Mouse (Mus musculus): ENCODE results near the gene Mrpl24. TPM values are rescaled to one million over a fixed set of nuclear protein-coding genes. Genes with fewer than 3 reads are reported as not detected.

The Mrpl24 gene
- polyA plus RNA-seq, 1 experiment from 2014 or later, result 66.6 TPM

DNA sequence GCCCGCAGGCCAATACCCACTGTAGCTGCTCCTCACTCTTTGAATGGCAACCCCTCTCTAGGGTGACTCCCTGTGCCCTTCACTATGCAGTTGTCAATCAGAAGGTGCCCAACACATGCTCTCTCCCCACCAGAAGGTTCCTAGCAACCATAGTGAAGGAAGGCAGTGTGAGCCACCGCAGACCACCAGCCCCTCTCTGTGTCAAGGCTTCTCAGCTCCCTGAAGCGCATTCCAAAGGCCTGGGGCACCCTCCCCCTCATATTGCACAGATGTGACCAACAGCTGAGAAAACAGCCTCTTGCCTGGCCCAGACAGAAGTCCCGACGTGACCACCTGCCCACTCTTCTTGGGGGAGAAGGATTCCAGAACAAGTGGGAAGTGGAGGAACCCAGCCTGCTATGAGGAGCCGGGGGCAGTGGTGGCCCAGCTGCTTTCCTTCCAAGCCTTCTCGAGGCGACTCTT lies 52.9 kb downstream of the Mrpl24 start:
- H3K4me3 ChIP-seq (ENCODE audit: low read depth, low read length), result peak overlapping the region; percentile 54
- H3K4me2 ChIP-seq (ENCODE audit: low read depth, low read length), result peak overlapping the region; percentile 95
- 0 out of 2 replicates have a peak, but pooled peaks have one; percentile 20 for ATAC-seq (ENCODE audit: low read depth)
- peak overlapping the region; percentile 65; the same call in 1 of the 2 replicates for H3K27ac ChIP-seq (replicated peaks; ENCODE audit: low read depth, low read length)
- peaks cover 32% of the 10 kb centered on the region for H3K4me1 ChIP-seq (ENCODE audit: control insufficient read depth, insufficient read depth, low read length)
- H3K27me3 ChIP-seq (replicated peaks; ENCODE audit: control insufficient read depth, insufficient read depth, low read length), result peaks cover 8% of the 10 kb centered on the region
- H3K9me3 ChIP-seq (ENCODE audit: control insufficient read depth, low read length), result no peaks in the 10 kb centered on the region
- DNase-seq (ENCODE audit: low spot score), result peak; percentile 65
- 0 out of 2 replicates have a peak, but pooled peaks cover 10% of the 10 kb centered on the region for H3K36me3 ChIP-seq (ENCODE audit: control insufficient read depth, insufficient read depth, low read length)
- peak overlapping the region; percentile 69 for H3K9ac ChIP-seq (ENCODE audit: low read depth, low read length)
- 7% methylated on average over 8 of the region's 8 CpGs for WGBS

DNA sequence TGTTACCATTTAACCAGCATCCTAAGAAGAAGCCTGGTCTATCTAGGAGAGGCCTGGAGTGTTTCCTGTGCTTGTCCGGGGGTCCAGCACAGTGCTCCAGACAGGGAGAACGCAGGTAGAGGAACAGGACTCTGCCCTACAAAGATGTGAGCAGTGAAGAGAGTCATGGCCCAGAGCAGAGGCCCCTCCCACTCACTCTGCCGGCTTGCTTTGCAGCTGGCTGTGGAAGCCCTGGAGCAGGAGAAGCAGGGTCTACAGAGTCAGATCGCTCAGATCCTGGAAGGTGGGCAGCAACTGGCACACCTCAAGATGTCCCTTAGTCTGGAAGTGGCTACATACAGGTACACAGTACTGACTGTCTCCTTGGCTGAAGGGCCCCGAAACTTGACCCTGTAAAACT lies 53.5 kb downstream of the Mrpl24 start:
- Histone ChIP-seq H3K4me1 (ENCODE audit: control insufficient read depth, insufficient read depth, low read length) (peaks cover 32% of the 10 kb centered on the region), H3K9me3 (ENCODE audit: control insufficient read depth, low read length) (no peaks in the 10 kb centered on the region), H3K9ac (ENCODE audit: low read depth, low read length) (peak overlapping the region; percentile 69), H3K36me3 (ENCODE audit: control insufficient read depth, insufficient read depth, low read length) (0 out of 2 replicates have a peak, but pooled peaks cover 10% of the 10 kb centered on the region), H3K27me3 (replicated peaks; ENCODE audit: control insufficient read depth, insufficient read depth, low read length) (peaks cover 8% of the 10 kb centered on the region), H3K4me2 (ENCODE audit: low read depth, low read length) (peak overlapping the region; percentile 95), H3K4me3 (ENCODE audit: low read depth, low read length) (peak overlapping the region; percentile 54), H3K27ac (replicated peaks; ENCODE audit: low read depth, low read length) (no peak overlapping the region)
- 24% methylated on average over 5 of the region's 5 CpGs for WGBS
- ATAC-seq (ENCODE audit: low read depth), result peak; percentile 13; the same call in 1 of the 2 replicates
- DNase-seq (ENCODE audit: low spot score), result no peak

Other genes starting within 250 kb of the Mrpl24 start
- 0.60 and 1.5 TPM in 2 replicates for gene Lrrc71, start 170.9 kb upstream of the Mrpl24 start, polyA plus RNA-seq (2014; fragmentation: Nextera tagmentation; extraction: Ambion mirVana)
- 16.2 and 19.5 TPM in 2 replicates for gene Ntrk1, start 124.3 kb upstream of the Mrpl24 start, polyA plus RNA-seq (2014; fragmentation: Nextera tagmentation; extraction: Ambion mirVana)
- 1.2 and 1.6 TPM in 2 replicates for gene Insrr, start 122.6 kb upstream of the Mrpl24 start, polyA plus RNA-seq (2014; fragmentation: Nextera tagmentation; extraction: Ambion mirVana)
- gene Pear1, start 95.2 kb upstream of the Mrpl24 start, polyA plus RNA-seq (2014; fragmentation: Nextera tagmentation; extraction: Ambion mirVana), result 26.7 and 29.6 TPM in 2 replicates
- 0.08 TPM in 1 of 2 replicates, not detected in the other for gene Sh2d2a, start 72.8 kb upstream of the Mrpl24 start, polyA plus RNA-seq (2014; fragmentation: Nextera tagmentation; extraction: Ambion mirVana)
- 13.0 and 13.5 TPM in 2 replicates for gene Prcc, start 33.9 kb upstream of the Mrpl24 start, polyA plus RNA-seq (2014; fragmentation: Nextera tagmentation; extraction: Ambion mirVana)
- 205 and 217 TPM in 2 replicates for gene Hdgf, start 13.2 kb upstream of the Mrpl24 start, polyA plus RNA-seq (2014; fragmentation: Nextera tagmentation; extraction: Ambion mirVana)
- 20.9 and 22.9 TPM in 2 replicates for gene Isg20l2, start 10.8 kb downstream of the Mrpl24 start, polyA plus RNA-seq (2014; fragmentation: Nextera tagmentation; extraction: Ambion mirVana)
- gene Rrnad1, start 11.2 kb downstream of the Mrpl24 start, polyA plus RNA-seq (2014; fragmentation: Nextera tagmentation; extraction: Ambion mirVana), result 12.8 and 13.3 TPM in 2 replicates
- 145 and 175 TPM in 2 replicates for gene Crabp2, start 29.2 kb downstream of the Mrpl24 start, polyA plus RNA-seq (2014; fragmentation: Nextera tagmentation; extraction: Ambion mirVana)
- gene Nes, start 51.6 kb downstream of the Mrpl24 start, polyA plus RNA-seq (2014; fragmentation: Nextera tagmentation; extraction: Ambion mirVana), result 36.4 and 40.5 TPM in 2 replicates
- gene Bcan, start 80.7 kb downstream of the Mrpl24 start, polyA plus RNA-seq (2014; fragmentation: Nextera tagmentation; extraction: Ambion mirVana), result 0.63 and 1.1 TPM in 2 replicates
- not detected in 2 replicates for gene Hapln2, start 108.1 kb downstream of the Mrpl24 start, polyA plus RNA-seq (2014; fragmentation: Nextera tagmentation; extraction: Ambion mirVana)
- gene Gpatch4, start 123.6 kb downstream of the Mrpl24 start, polyA plus RNA-seq (2014; fragmentation: Nextera tagmentation; extraction: Ambion mirVana), result 28.0 and 29.8 TPM in 2 replicates
- 179 and 193 TPM in 2 replicates for gene Naxe, start 139.0 kb downstream of the Mrpl24 start, polyA plus RNA-seq (2014; fragmentation: Nextera tagmentation; extraction: Ambion mirVana)
- 0.17 and 0.31 TPM in 2 replicates for gene Ttc24, start 158.8 kb downstream of the Mrpl24 start, polyA plus RNA-seq (2014; fragmentation: Nextera tagmentation; extraction: Ambion mirVana)
- 16.2 and 21.0 TPM in 2 replicates for gene Iqgap3, start 162.5 kb downstream of the Mrpl24 start, polyA plus RNA-seq (2014; fragmentation: Nextera tagmentation; extraction: Ambion mirVana)
- gene Mef2d, start 222.9 kb downstream of the Mrpl24 start, polyA plus RNA-seq (2014; fragmentation: Nextera tagmentation; extraction: Ambion mirVana), result 36.8 and 41.7 TPM in 2 replicates